Mouse (Mus musculus) intestine, embryonic 15.5 days (tissue): Measurements from ENCODE around the gene Spns1. TPM values are rescaled to one million over a fixed set of nuclear protein-coding genes. Genes with fewer than 3 reads are reported as not detected.
"Not testable (repeated sequence)": the region's sequence is repeated elsewhere in the genome, so short reads cannot be mapped to it uniquely, and the experiment has no call there.

ENCODE experiments used
- ATAC-seq: fragments of 200-750 bp; cut with Nextera tagmentation; 2 replicates; pipeline ENCODE4 v1.8.0; 2017; ENCODE audit warnings: moderate TSS enrichment, moderate library complexity
- H3K27ac ChIP-seq: fragments of 300-500 bp; sonication (generic); 2 replicates; pipeline ENCODE4 v1.5.1; 2015; ENCODE audit warnings: mild to moderate bottlenecking, inconsistent platforms
- H3K27me3 ChIP-seq: fragments of 300-500 bp; sonication (generic); replicated peaks from 2 replicates; pipeline ENCODE4 v1.6.1; 2015; ENCODE audit warnings: inconsistent platforms
- H3K36me3 ChIP-seq: fragments of 300-500 bp; sonication (generic); 2 replicates; pipeline ENCODE4 v1.6.1; 2015; ENCODE audit warnings: inconsistent platforms
- H3K4me1 ChIP-seq: fragments of 300-500 bp; sonication (generic); replicated peaks from 2 replicates; pipeline ENCODE4 v1.6.1; 2015; ENCODE audit warnings: inconsistent platforms
- H3K4me2 ChIP-seq: fragments of 300-500 bp; sonication (generic); replicated peaks from 2 replicates; pipeline ENCODE4 v1.6.1; 2015; ENCODE audit warnings: mild to moderate bottlenecking, inconsistent platforms
- H3K4me3 ChIP-seq: fragments of 300-500 bp; sonication (generic); replicated peaks from 2 replicates; pipeline ENCODE4 v1.5.1; 2015; ENCODE audit warnings: inconsistent platforms
- H3K9ac ChIP-seq: fragments of 300-500 bp; sonication (generic); 2 replicates; pipeline ENCODE4 v1.6.1; 2015; ENCODE audit warnings: inconsistent platforms
- H3K9me3 ChIP-seq: fragments of 300-500 bp; sonication (generic); 2 replicates; pipeline ENCODE4 v1.6.1; 2016; ENCODE audit warnings: inconsistent platforms
- WGBS: fragments of 180-500 bp; shearing (Covaris S2); methylation state at CpG from one replicate; pipeline ENCODE4 v1.1.7; 2015; 5-methylcytosine and 5-hydroxymethylcytosine counted together
- polyA plus RNA-seq: library from polyadenylated mRNA; unstranded; fragments of >200 nt; fragmentation: Nextera tagmentation; extraction: Ambion mirVana; gene quantifications from 2 replicates; pipeline ENCODE4 v1.2.1, GENCODE M21; 2015

Spns1 gene
- 53.4 and 59.3 TPM in 2 replicates for polyA plus RNA-seq

GRCm38 (mm10) chr7:126377278-126378158 lies at the start of gene Spns1:
Gene Spns1, minus strand, starts transcription at chr7:126377450.
- no peaks in the 10 kb centered on the region for H3K9me3 ChIP-seq
- H3K27me3 ChIP-seq: no peaks in the 10 kb centered on the region
- under 1% methylated on average over 33 of the region's 33 CpGs for WGBS
- H3K9ac ChIP-seq: peak within 1 kb of the TSS; percentile 71
- H3K4me3 ChIP-seq: peak within 1 kb of the TSS; percentile 63
- peaks cover 15% of the 10 kb centered on the region for H3K4me1 ChIP-seq
- peaks cover 9% of the 10 kb centered on the region; the same call in 1 of the 2 replicates for H3K36me3 ChIP-seq
- H3K4me2 ChIP-seq: peak within 1 kb of the TSS; percentile 88
- H3K27ac ChIP-seq: peak within 1 kb of the TSS; percentile 28; the same call in 1 of the 2 replicates
- peak; percentile 98 for ATAC-seq

DNA sequence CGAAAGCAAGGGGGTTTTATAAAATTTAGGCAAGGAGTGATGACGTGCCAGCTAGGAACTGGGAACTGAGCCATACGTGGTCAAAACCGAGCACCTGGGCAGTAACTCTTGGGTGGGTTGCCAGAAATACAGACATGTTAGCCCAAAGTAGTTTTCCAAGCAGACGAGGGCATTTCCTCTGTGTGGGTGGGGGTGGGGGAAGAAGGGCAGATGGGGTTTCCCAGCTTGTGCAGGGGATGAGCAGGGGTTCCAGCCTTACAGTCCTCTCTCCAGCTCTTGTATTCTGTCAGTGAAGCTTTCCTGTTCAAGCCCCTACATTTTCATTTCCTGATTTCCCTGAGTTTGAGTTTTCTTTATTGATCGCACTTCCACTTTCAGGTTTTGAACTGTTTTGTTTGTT lies 46.9 kb upstream of the Spns1 start:
- no peak overlapping the region for H3K9ac ChIP-seq
- H3K9me3 ChIP-seq: no peaks in the 10 kb centered on the region
- H3K27me3 ChIP-seq: no peaks in the 10 kb centered on the region
- H3K4me1 ChIP-seq: peaks cover 4% of the 10 kb centered on the region; the same call in 1 of the 2 replicates
- H3K4me2 ChIP-seq: no peak overlapping the region
- WGBS: 82% methylated on average over 6 of the region's 6 CpGs
- H3K27ac ChIP-seq: no peak overlapping the region
- no peaks in the 10 kb centered on the region for H3K36me3 ChIP-seq
- no peak for ATAC-seq
- H3K4me3 ChIP-seq: no peak overlapping the region

DNA sequence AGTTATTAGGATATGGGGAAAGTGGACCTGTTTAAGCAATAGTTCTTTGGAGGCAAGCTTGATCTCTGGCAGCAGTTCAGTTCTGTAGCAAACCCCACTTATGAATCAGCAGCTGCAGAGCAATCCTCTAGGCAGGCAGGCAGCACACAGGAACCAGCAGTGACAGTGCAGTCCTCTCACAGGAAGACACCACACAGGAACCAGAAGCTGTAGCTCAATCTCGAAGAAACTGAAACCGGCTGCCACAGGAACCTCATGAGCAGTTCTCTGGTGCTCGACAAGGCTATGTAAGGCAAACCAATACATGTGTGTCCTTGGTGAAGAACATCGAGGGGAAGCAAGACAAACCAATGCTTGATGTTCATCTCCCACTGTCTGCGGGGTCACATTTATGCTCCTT lies 44.5 kb upstream of the Spns1 start:
- Histone ChIP-seq H3K9ac (no peak overlapping the region), H3K9me3 (no peaks in the 10 kb centered on the region), H3K4me2 (no peak overlapping the region), H3K36me3 (no peaks in the 10 kb centered on the region), H3K4me1 (no peaks in the 10 kb centered on the region), H3K4me3 (no peak overlapping the region), H3K27ac (no peak overlapping the region), H3K27me3 (no peaks in the 10 kb centered on the region)
- 81% methylated on average over 5 of the region's 5 CpGs for whole genome bisulfite sequencing
- ATAC-seq: no peak

DNA sequence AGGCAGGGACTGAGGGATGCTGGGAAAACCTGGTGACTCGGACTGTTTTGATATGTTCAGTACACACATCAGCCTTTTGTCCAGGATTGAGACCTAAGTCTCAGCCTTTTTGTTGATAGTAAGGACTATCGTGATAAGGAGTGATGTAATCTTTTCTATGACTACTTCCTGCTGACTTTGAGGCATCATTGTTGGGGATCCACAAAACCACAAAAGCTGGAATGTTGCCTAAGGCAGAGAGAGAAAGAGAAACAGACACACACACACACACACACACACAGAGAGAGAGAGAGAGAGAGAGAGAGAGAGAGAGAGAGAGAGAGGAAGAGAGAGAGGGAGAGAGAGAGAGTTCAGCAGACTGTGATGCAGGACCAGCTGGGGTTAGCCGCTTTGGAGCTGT lies 41.2 kb upstream of the Spns1 start:
- Histone ChIP-seq H3K9me3 (no peaks in the 10 kb centered on the region), H3K4me3 (no peak overlapping the region), H3K27ac (no peak overlapping the region), H3K4me2 (no peak overlapping the region), H3K27me3 (0 out of 2 replicates have a peak, but pooled peaks cover 4% of the 10 kb centered on the region), H3K9ac (no peak overlapping the region), H3K4me1 (no peaks in the 10 kb centered on the region), H3K36me3 (no peaks in the 10 kb centered on the region)
- WGBS: 59% methylated on average over 3 of the region's 3 CpGs
- ATAC-seq: no peak

DNA sequence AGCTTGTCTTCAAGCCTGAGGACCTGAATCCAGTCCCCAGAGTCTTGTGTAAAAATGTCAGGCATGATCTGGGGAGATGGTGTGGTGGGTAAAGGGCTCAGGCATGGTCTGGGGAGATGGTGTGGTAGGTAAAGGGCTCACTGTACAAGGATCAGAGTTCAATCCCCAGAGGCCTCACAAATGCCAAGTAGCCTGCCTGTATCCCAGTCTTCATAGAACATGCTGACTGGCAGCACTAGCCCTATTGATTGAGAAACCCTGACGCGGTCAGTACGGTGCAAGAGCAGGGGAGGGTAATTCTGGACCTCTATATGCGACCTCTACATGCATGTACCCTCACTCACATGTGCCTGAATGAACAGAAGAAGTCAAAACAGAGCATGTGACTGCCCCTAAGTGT lies 40.4 kb upstream of the Spns1 start:
- H3K36me3 ChIP-seq: no peaks in the 10 kb centered on the region
- H3K27ac ChIP-seq: no peak overlapping the region
- no peak overlapping the region for H3K9ac ChIP-seq
- no peak for ATAC-seq
- no peaks in the 10 kb centered on the region for H3K9me3 ChIP-seq
- H3K4me1 ChIP-seq: no peaks in the 10 kb centered on the region
- H3K27me3 ChIP-seq: 0 out of 2 replicates have a peak, but pooled peaks cover 5% of the 10 kb centered on the region
- no peak overlapping the region for H3K4me2 ChIP-seq
- 90% methylated on average over 4 of the region's 4 CpGs for WGBS
- no peak overlapping the region for H3K4me3 ChIP-seq

GRCm38 (mm10) chr7:126417045-126417444 lies 39.8 kb upstream of the Spns1 start:
- H3K9me3 ChIP-seq: no peaks in the 10 kb centered on the region
- WGBS: 68% methylated on average over 8 of the region's 8 CpGs
- no peak overlapping the region for H3K4me2 ChIP-seq
- no peak overlapping the region for H3K9ac ChIP-seq
- no peak overlapping the region for H3K27ac ChIP-seq
- no peaks in the 10 kb centered on the region for H3K36me3 ChIP-seq
- 0 out of 2 replicates have a peak, but pooled peaks cover 5% of the 10 kb centered on the region for H3K27me3 ChIP-seq
- H3K4me3 ChIP-seq: no peak overlapping the region
- no peaks in the 10 kb centered on the region for H3K4me1 ChIP-seq
- no peak for ATAC-seq

- H3K4me1 ChIP-seq: no peaks in the 10 kb centered on the region
- no peaks in the 10 kb centered on the region for H3K9me3 ChIP-seq
- 67% methylated on average over 2 of the region's 2 CpGs for WGBS
- H3K9ac ChIP-seq: no peak overlapping the region
- H3K4me3 ChIP-seq: no peak overlapping the region
- H3K36me3 ChIP-seq: no peaks in the 10 kb centered on the region
- H3K27ac ChIP-seq: no peak overlapping the region
- no peak for ATAC-seq
- no peak overlapping the region for H3K4me2 ChIP-seq
- 0 out of 2 replicates have a peak, but pooled peaks cover 5% of the 10 kb centered on the region for H3K27me3 ChIP-seq
Observed at GRCm38 (mm10) chr7:126416615-126417014, 39.4 kb upstream of the Spns1 start.

GRCm38 (mm10) chr7:126414725-126415124 lies 37.5 kb upstream of the Spns1 start, which contains the start of gene Cd19:
Gene Cd19, minus strand, starts transcription at chr7:126414889.
- Histone ChIP-seq H3K27ac (no peak within 1 kb of the TSS), H3K4me2 (no peak within 1 kb of the TSS), H3K9me3 (no peaks in the 10 kb centered on the region), H3K4me1 (no peaks in the 10 kb centered on the region), H3K27me3 (0 out of 2 replicates have a peak, but pooled peaks cover 5% of the 10 kb centered on the region), H3K4me3 (no peak within 1 kb of the TSS), H3K9ac (no peak within 1 kb of the TSS), H3K36me3 (no peaks in the 10 kb centered on the region)
- 85% methylated on average over 6 of the region's 6 CpGs for WGBS
- no peak for ATAC-seq

DNA sequence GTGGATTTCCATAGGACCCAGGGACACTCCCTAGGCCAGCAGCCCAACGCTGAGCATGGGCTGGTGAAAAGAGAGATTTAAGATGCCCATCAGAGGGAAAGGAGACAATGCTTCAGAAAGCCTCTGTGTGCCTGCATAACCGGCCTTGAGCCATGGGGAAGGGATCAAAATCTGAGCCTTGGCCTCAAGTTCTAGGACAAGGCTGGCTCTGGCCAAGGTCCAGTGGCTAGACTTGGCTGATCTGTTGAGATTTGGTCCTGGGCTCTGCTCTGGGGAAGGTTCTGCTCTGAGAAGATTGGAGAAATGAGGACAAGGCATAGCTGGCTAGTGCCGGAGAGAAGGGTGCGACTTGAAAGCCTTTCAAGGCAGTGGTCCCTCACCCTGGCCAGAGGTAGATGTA lies 33.8 kb upstream of the Spns1 start:
- no peak overlapping the region for H3K4me3 ChIP-seq
- no peak overlapping the region for H3K4me2 ChIP-seq
- no peaks in the 10 kb centered on the region for H3K9me3 ChIP-seq
- WGBS: 88% methylated on average over 4 of the region's 4 CpGs
- no peak for ATAC-seq
- H3K36me3 ChIP-seq: no peaks in the 10 kb centered on the region
- H3K9ac ChIP-seq: no peak overlapping the region
- no peak overlapping the region for H3K27ac ChIP-seq
- H3K4me1 ChIP-seq: no peaks in the 10 kb centered on the region
- H3K27me3 ChIP-seq: 0 out of 2 replicates have a peak, but pooled peaks cover 5% of the 10 kb centered on the region

DNA sequence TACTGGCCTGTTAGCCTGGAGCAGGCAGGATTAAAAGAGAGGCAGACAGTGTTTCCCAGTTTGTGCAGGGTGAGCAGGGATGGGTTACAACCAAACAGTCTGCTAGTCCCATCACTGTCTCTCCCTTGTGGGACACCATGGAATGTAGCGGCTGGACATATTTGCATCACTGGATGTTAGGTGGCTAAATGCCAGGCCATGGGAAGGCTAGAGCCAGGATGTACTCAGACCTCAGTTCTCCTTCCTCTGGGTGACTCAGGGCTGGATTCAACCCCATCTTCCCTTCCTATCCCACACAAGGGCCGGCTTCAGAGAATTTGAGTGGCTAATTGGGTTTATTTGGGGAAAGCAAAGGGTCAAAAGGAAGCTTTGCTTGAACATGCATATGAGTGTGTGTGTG lies 31.4 kb upstream of the Spns1 start:
- 67% methylated on average over 2 of the region's 2 CpGs for WGBS
- H3K4me1 ChIP-seq: no peaks in the 10 kb centered on the region
- H3K9me3 ChIP-seq: no peaks in the 10 kb centered on the region
- no peak overlapping the region for H3K4me2 ChIP-seq
- no peak overlapping the region for H3K27ac ChIP-seq
- 0 out of 2 replicates have a peak, but pooled peaks cover 4% of the 10 kb centered on the region for H3K27me3 ChIP-seq
- H3K9ac ChIP-seq: no peak overlapping the region
- no peaks in the 10 kb centered on the region for H3K36me3 ChIP-seq
- no peak for ATAC-seq
- H3K4me3 ChIP-seq: no peak overlapping the region

GRCm38 (mm10) chr7:126402518-126402917 lies 25.3 kb upstream of the Spns1 start:
- H3K9ac ChIP-seq, ATAC-seq, H3K27me3 ChIP-seq, H3K36me3 ChIP-seq, H3K27ac ChIP-seq, H3K4me2 ChIP-seq, H3K9me3 ChIP-seq, H3K4me1 ChIP-seq, H3K4me3 ChIP-seq: not testable (repeated sequence)
- 80% methylated on average over 8 of the region's 8 CpGs for WGBS

- 0 out of 2 replicates have a peak, but pooled peaks cover 2% of the 10 kb centered on the region for H3K4me1 ChIP-seq
- no peak overlapping the region for H3K4me2 ChIP-seq
- H3K36me3 ChIP-seq: no peaks in the 10 kb centered on the region
- no peaks in the 10 kb centered on the region for H3K27me3 ChIP-seq
- H3K4me3 ChIP-seq: no peak overlapping the region
- no peak overlapping the region for H3K9ac ChIP-seq
- H3K9me3 ChIP-seq: no peaks in the 10 kb centered on the region
- no peak overlapping the region for H3K27ac ChIP-seq
- WGBS: 12% methylated on average over 5 of the region's 5 CpGs
- ATAC-seq: no peak
Observed at GRCm38 (mm10) chr7:126399548-126399947, 22.3 kb upstream of the Spns1 start.
